Mouse (Mus musculus) ES-E14 (cell line): ENCODE measurements around the gene 2310061I04Rik. TPM values are rescaled to one million over a fixed set of nuclear protein-coding genes. Genes with fewer than 3 reads are reported as not detected.

Experiments used
- DNase-seq: peaks from one replicate; pipeline ENCODE4 v3.0.0-alpha.2; 2013; ENCODE audit warnings: low read depth, low spot score
- H3K27ac ChIP-seq: 2 replicates; pipeline ENCODE4 v1.5.1; 2012; ENCODE audit warnings: low read depth, mild to moderate bottlenecking, low read length, moderate library complexity, mixed read lengths; ENCODE audit not compliant: poor library complexity, insufficient read depth, severe bottlenecking
- H3K36me3 ChIP-seq: 2 replicates; pipeline ENCODE4 v1.6.1; 2012; ENCODE audit warnings: mild to moderate bottlenecking, low read length, moderate library complexity, mixed read lengths; ENCODE audit not compliant: control insufficient read depth, poor library complexity, insufficient read depth, severe bottlenecking
- H3K4me1 ChIP-seq, 2 experiments: fragments of 150-350 bp in 1 of 2; sonication (generic) in 1 of 2; 2 replicates each; pipeline ENCODE4 v1.6.1; 2012; ENCODE audit warnings: low read length in 2 of 2, mild to moderate bottlenecking in 1 of 2, mixed read lengths in 1 of 2; ENCODE audit not compliant: control insufficient read depth in 2 of 2, insufficient read depth in 2 of 2, poor library complexity in 1 of 2
- H3K4me3 ChIP-seq, 2 experiments: fragments of 150-350 bp in 1 of 2; sonication (generic) in 1 of 2; 2 replicates each; pipeline ENCODE4 v1.5.1; 2012; ENCODE audit warnings: low read length in 2 of 2, low read depth in 1 of 2, mild to moderate bottlenecking in 1 of 2, mixed read lengths in 1 of 2; ENCODE audit not compliant: insufficient read depth in 1 of 2, poor library complexity in 1 of 2, severe bottlenecking in 1 of 2
- H3K9ac ChIP-seq: 2 replicates; pipeline ENCODE4 v1.6.1; 2012; ENCODE audit warnings: low read depth, mild to moderate bottlenecking, low read length, mixed read lengths; ENCODE audit not compliant: poor library complexity, insufficient read depth, severe bottlenecking
- H3K9me3 ChIP-seq: fragments of 150-350 bp; sonication (generic); 2 replicates; pipeline ENCODE4 v1.6.1; 2012; ENCODE audit warnings: low read depth, mild to moderate bottlenecking, low read length; ENCODE audit not compliant: control insufficient read depth, insufficient read depth
- CHD2 ChIP-seq: IDR thresholded peaks from 2 replicates; pipeline ENCODE4 v1.6.1; 2014; ENCODE audit warnings: mild to moderate bottlenecking, low read depth, low read length, inconsistent platforms
- HCFC1 ChIP-seq: IDR thresholded peaks from 2 replicates; pipeline ENCODE4 v1.6.1; 2012; ENCODE audit warnings: low read length, inconsistent platforms, borderline replicate concordance; ENCODE audit not compliant: insufficient read depth
- MAFK ChIP-seq: IDR thresholded peaks from 2 replicates; pipeline ENCODE4 v1.6.1; 2014; ENCODE audit warnings: mild to moderate bottlenecking, low read depth, low read length, inconsistent platforms; ENCODE audit not compliant: insufficient read depth
- ZC3H11A ChIP-seq: IDR thresholded peaks from 2 replicates; pipeline ENCODE4 v1.6.1; 2012; ENCODE audit warnings: low read depth, mild to moderate bottlenecking, inconsistent platforms, low read length, borderline replicate concordance
- ZNF384 ChIP-seq: IDR thresholded peaks from 2 replicates; pipeline ENCODE4 v1.6.1; 2012; ENCODE audit warnings: low read depth, low read length, inconsistent platforms
- in situ Hi-C, 2 experiments: fragments of 600-800 bp; cut with MboI; formaldehyde crosslinking; loops; one replicate each; pipeline ENCODE4 v1.15.1; 2025; ENCODE audit warnings: low sequenced_read_pairs in 2 of 2, inconsistent platforms in 1 of 2; ENCODE audit not compliant: unreplicated experiment in 2 of 2
- total RNA-seq: library from RNA; depleted of rRNA; stranded (reverse); fragments of 300-350 nt; gene quantifications from 2 replicates; pipeline ENCODE4 v1.2.3, GENCODE M21; 2012

2310061I04Rik gene
- total RNA-seq, 1 experiment = 13.6 TPM

GRCm38 (mm10) chr17:35932608-35933007, 35.4 kb upstream of the 2310061I04Rik start:
- no peaks in the 10 kb centered on the region for H3K4me1 ChIP-seq
- H3K9ac ChIP-seq = no peak overlapping the region
- no peaks in the 10 kb centered on the region for H3K9me3 ChIP-seq
- in situ Hi-C loops = no loop called here
- peaks cover 36% of the 10 kb centered on the region for H3K36me3 ChIP-seq
- no peak for DNase-seq
- TF ChIP-seq MAFK (no peak), HCFC1 (no peak), ZC3H11A (no peak), CHD2 (no peak), ZNF384 (no peak)
- H3K27ac ChIP-seq = no peak overlapping the region
- H3K4me3 ChIP-seq = no peak overlapping the region

DNA sequence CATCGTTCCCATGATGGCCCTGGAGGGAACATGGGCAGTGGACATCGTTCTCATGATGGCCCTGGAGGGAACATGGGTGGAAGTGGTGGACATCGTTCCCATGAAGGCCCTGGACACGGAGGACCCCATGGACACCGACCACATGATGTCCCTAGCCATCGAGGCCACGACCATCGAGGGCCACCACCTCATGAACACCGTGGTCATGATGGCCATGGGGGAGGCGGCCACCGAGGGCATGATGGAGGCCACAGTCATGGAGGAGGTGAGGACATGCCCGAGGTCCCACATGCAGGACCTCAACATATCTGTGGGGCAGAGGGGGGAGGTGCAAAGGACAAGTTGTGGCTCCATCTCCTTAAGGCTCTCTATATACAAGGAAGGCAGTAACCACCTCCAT, 33.4 kb upstream of the 2310061I04Rik start:
- H3K27ac ChIP-seq = no peak overlapping the region
- no peaks in the 10 kb centered on the region for H3K9me3 ChIP-seq
- in situ Hi-C loops = no loop called here
- TF ChIP-seq HCFC1 (no peak), ZNF384 (no peak), MAFK (no peak), CHD2 (no peak), ZC3H11A (no peak)
- H3K4me3 ChIP-seq = no peak overlapping the region
- H3K9ac ChIP-seq = no peak overlapping the region
- no peaks in the 10 kb centered on the region; a peak in 1 of 4 replicates for H3K4me1 ChIP-seq
- DNase-seq = no peak
- H3K36me3 ChIP-seq = peaks cover 49% of the 10 kb centered on the region

- no peak overlapping the region for H3K4me3 ChIP-seq
- no peak for DNase-seq
- H3K9ac ChIP-seq = no peak overlapping the region
- no peak for TF ChIP-seq MAFK
- no peak for TF ChIP-seq ZC3H11A
- no peak for TF ChIP-seq CHD2
- TF ChIP-seq HCFC1 = no peak
- no peak for TF ChIP-seq ZNF384
- H3K4me1 ChIP-seq = no peaks in the 10 kb centered on the region; a peak in 1 of 4 replicates
- H3K9me3 ChIP-seq = no peaks in the 10 kb centered on the region
- H3K36me3 ChIP-seq = peaks cover 56% of the 10 kb centered on the region
- no peak overlapping the region for H3K27ac ChIP-seq
- in situ Hi-C loops = no loop called here
These were observed 32.3 kb upstream of the 2310061I04Rik start for GRCm38 (mm10) chr17:35929534-35929933.

DNA sequence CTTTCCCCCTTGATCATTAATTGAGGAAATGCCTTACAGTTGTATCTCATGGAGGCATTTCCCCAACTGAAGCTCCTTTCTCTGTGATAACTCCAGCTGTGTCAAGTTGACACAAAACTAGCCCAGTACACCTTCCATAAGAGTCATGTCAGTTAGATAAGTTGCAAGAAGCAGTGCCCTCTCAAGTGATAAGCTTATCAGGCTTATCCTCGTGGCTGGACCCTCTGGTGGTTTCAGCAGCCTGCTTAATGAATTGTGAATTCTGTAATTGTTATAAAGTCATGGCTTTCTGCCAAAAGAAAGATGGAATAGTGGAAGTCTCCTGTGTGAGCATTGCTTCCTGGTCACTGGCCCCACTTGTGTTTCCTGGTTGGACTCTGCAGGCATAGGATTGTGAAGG, 30.2 kb upstream of the 2310061I04Rik start:
- no peak for DNase-seq
- in situ Hi-C loops = no loop called here
- TF ChIP-seq ZC3H11A = no peak
- no peak for TF ChIP-seq HCFC1
- no peak for TF ChIP-seq ZNF384
- TF ChIP-seq MAFK = no peak
- TF ChIP-seq CHD2 = no peak
- Histone ChIP-seq H3K4me1 (no peaks in the 10 kb centered on the region; a peak in 1 of 4 replicates), H3K27ac (no peak overlapping the region), H3K9me3 (no peaks in the 10 kb centered on the region), H3K36me3 (peaks cover 72% of the 10 kb centered on the region), H3K4me3 (no peak overlapping the region), H3K9ac (no peak overlapping the region)

GRCm38 (mm10) chr17:35923281-35923680, 26.1 kb upstream of the 2310061I04Rik start:
- DNase-seq = no peak
- H3K9me3 ChIP-seq = no peaks in the 10 kb centered on the region
- peaks cover 0 to 6% of the 10 kb centered on the region in 2 experiments; a peak in 2 of 4 replicates for H3K4me1 ChIP-seq
- no peak overlapping the region for H3K4me3 ChIP-seq
- H3K27ac ChIP-seq = no peak overlapping the region
- H3K36me3 ChIP-seq = peaks cover 47% of the 10 kb centered on the region
- no peak overlapping the region for H3K9ac ChIP-seq
- in situ Hi-C loops = no loop called here
- no peak for TF ChIP-seq MAFK
- TF ChIP-seq ZC3H11A = no peak
- TF ChIP-seq CHD2 = no peak
- TF ChIP-seq ZNF384 = no peak
- TF ChIP-seq HCFC1 = no peak
